Mouse (Mus musculus) telencephalon, adult 2 months (tissue): Measurements from ENCODE around the gene Bysl.

ENCODE experiments used
- DNase-seq: peaks from one replicate; pipeline ENCODE4 v3.0.0-alpha.2; 2011; ENCODE audit warnings: low read depth, low spot score

Gene Bysl

DNA sequence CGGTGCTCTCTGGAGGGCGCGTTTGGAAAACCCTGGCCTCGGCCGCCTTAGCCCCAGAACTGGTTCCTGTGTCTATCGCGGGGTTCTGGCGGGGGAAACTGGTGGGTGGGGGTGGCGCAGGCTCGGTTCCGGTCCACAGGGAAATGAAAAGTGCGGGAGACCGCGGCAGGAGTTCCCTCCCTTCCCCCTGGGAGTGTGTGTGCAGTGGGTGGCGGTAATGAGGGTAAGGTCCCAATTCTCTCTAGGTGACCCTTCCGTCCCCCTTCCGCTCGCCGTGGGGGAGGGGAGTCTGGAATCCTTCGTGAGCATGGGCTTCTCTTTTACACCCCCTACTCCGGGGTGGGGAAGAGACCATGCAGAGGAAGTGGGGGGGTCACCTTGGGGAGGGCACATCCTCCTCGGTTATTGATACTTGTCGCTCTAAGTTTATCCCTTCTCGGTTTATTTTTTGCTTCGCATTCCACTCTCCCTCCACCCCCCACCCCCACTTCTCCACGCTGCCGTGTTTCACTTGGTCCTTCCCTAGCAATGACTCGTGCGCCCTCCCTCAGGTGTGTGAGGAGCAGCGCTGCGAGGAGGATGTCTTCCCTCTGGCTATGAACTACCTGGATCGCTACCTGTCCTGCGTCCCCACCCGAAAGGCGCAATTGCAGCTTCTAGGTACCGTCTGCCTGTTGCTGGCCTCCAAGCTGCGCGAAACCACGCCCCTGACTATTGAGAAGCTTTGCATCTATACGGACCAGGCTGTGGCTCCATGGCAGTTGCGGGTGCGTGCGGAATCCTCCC is 16.9 kb downstream of the Bysl start:
- no peak for DNase-seq

DNA sequence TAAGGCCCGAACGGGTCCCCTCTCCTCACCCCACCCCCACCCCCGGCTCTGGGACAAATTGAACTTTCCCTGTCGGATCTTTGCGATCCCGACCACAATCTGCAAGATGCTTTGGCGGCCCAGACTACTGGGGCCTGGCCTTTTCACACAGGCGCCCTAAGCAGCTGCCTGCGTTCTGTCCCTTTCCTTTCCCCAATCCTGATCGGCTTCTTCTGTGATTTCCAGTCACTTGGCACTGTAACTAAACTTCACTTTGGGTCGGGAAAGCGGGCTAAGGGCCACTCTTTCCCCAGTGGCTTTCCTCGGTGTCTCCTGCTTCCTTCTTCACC is 17.5 kb downstream of the Bysl start:
- no peak for DNase-seq

- peak; percentile 64 for DNase-seq
Measured at GRCm38 (mm10) chr17:47593215-47593853, 18.0 kb downstream of the Bysl start.

- no peak for DNase-seq
Measured at GRCm38 (mm10) chr17:47591073-47591472, 20.2 kb downstream of the Bysl start.

DNA sequence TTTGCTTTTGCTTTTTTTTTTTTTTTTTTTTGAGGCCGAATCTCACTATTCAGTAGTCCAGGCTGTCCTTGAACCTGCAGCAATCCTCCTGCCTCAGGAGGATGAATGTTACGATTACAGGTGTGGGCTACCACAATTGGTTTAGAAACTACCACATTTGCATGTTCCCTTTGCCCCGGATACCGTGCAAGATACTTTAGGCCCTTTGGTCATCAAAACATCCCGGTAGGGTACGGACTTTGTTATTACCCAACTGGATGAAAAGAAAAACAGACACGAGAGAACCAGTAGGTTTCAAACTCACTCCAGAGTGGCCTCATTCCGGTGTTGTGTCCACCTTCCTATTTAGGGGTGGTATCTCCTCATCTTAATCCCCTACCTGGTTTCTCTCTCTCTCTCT is 22.8 kb downstream of the Bysl start:
- no peak for DNase-seq

DNA sequence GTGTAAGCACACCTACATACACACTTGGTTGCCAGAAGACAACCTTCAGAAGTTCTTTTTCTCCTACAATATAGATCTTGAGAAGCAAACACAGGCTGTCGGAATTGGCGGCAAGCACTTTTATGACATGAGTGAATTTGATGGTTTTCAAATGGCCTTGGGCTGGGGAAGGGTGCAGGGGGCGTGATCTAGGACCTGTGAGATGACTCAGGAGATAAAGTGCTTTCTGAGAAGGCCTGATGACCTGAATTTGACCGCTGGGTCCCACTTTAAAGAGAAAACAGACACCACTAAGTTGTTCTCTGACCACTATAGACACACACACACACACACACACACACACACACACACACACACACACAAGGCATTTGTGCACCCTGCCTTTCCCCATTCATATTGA is 30.3 kb downstream of the Bysl start:
- DNase-seq = no peak

- DNase-seq = no peak
Measured at GRCm38 (mm10) chr17:47578655-47579054, 32.6 kb downstream of the Bysl start.

DNA sequence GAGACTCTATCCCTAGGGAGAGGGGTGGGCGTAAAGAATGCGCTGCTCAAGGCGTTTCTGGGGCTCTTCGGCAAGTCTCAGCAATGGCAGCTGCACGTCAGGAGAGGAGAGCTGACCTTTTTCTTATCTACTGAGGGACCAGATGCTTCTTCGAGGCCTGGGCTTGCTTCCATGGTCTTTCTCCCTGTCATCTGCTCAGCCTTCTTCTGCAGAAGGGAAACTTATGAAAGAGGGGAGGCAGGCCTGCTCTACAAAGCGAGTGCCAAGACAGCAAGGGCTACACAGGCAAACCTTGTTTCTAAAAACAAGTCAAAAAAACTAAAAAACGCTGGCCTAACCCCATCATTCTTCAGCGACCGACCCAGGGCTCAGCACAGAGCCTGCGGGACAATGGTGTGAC is 36.5 kb downstream of the Bysl start:
- DNase-seq = no peak

GRCm38 (mm10) chr17:47574028-47574427 is 37.3 kb downstream of the Bysl start:
- no peak for DNase-seq

DNA sequence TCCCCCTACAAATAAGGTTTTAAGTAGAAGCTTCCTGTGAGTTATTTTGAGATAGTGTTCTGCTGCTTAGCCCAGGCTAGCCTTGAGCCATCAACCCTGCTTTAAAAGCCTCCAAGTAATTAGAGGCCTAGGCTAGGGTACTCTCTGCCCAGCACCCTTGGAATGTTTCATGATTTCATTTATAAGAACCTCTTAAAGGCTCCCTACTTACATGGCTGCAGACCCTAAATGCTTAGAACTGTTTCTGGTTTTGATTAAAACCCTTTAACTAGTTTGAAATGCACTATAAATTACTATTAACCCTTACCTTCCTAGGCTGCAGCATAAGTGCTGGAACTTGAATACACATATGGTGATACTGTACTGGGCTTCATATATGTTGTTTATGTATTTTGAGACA is 38.9 kb downstream of the Bysl start:
- no peak for DNase-seq

DNA sequence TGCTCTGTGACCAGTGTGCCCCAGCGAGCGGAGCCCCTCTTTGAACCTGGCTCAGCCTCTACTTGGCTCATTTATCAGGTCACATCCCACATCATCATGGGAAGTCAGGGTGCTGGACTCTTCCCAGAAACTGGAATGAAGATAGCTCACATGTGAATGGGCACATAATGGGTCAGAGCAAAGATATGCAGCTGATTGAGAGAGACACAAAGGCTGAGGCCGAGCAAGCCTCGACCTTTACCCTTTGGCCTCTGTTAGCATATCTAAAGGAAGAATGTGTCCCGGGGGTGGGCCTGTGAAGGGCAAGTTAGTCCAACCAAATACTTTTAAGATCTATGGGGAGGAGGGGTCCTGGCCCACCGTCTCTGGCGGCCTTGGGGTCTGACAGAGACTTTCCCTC is 39.7 kb downstream of the Bysl start:
- DNase-seq = no peak

DNA sequence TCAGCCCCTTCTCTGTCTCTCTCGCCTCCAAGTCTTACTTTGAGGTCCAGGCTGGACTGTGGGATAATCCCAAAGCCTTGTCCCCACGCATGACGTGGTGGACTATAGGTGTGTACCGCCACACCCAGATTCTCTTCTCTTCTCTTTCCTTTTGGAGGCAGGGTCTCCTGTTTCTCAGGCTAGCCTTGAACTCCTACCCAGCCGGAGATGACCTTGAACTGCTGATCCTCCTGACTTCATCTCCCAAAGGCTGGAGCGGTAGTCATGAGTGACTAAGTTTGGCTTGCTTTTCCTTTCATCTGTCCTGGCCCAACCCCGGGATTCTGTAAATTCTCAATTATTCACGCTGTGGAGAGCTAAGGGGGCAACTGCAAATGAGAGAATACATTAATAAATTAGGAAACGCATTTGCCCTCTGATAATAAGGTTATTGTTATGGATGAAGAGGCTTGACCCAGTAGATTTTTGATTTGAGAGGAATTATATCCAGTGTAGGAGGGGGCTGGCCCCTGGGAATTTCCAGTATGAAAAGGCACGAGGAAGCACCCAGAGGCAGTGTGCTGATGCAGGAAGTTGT is 42.3 kb downstream of the Bysl start:
- no peak for DNase-seq

GRCm38 (mm10) chr17:47568389-47568788 is 42.9 kb downstream of the Bysl start:
- no peak for DNase-seq

DNA sequence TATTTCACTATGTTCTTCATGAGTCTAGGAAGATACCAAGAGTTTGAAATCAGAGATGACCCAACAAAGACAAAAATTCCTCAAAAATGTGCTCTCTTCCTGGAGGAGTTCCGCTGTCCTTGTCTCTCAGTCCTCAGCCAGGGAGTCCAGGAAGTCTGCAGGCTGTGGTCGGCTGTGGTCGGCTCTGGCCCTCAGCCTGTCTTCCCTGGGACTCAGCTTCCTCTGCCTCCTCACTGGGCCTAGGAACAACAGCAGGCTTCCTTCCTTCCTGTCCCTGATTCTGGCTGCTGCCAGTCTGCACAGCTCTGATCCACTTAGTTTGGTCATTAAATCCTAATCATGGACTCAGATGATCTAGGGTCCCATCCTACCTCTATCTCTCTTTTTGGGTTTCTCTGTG is 44.0 kb downstream of the Bysl start:
- DNase-seq = no peak

DNA sequence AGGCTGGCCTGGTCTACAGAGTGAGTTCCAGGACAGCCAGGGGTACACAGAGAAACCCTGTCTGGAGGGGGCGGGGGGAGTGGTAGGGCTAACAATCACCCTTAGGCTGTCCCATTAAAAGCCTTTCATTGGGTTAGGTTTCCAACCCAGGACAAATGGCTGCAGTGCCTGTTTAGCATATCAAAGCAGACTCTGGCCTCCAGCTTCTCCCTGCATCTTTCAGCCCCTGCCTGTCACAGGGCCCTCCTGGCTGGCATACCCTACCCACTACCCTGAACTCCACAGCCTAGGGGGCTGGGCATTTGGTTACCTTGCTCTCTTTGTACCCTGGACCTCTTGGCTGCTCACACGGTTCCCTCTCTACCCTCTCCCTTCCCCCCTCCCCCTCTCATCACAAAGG is 45.2 kb downstream of the Bysl start:
- no peak for DNase-seq

DNA sequence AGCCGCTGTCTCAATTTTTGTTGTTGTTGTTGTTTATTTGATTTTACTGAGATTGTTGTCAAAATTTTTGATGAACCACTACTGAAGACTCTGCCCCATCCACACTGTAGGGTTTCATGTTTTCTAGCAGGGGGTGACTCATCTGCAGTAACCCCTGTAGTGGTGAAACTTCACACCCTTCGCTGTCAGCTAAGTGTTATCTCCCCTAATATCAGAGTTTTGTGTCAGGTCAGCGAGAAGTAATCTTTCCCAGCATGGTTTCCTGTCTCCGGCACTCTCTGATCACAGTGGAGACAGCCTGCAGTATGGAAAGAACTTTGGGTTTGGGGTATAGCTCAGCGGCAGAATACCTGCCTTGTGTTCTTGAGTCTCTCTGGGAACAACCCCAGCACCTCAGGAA is 46.7 kb downstream of the Bysl start:
- no peak for DNase-seq

- no peak for DNase-seq
Measured at GRCm38 (mm10) chr17:47562875-47563274, 48.4 kb downstream of the Bysl start.

GRCm38 (mm10) chr17:47559726-47560125 is 51.6 kb downstream of the Bysl start:
- DNase-seq = no peak

DNA sequence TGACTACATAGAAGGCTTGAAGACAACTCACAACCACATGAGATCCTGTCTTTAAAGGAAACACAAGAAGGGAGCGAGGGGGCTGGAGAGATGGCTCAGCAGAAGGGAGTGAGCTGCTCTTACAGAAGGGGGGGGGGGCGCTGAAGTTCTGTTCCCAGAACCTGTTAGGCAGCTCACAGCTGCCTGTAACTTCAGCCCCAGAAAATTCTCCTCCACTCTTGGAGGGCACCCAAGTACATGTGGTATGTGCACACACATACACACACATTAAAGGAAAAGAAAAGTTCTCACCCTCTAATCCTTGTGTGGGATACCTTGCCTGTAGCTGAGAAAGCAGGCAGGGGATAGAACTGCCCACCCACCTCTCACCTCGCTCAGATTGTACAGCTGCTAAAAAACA is 54.1 kb downstream of the Bysl start:
- DNase-seq = peak; percentile 11

DNA sequence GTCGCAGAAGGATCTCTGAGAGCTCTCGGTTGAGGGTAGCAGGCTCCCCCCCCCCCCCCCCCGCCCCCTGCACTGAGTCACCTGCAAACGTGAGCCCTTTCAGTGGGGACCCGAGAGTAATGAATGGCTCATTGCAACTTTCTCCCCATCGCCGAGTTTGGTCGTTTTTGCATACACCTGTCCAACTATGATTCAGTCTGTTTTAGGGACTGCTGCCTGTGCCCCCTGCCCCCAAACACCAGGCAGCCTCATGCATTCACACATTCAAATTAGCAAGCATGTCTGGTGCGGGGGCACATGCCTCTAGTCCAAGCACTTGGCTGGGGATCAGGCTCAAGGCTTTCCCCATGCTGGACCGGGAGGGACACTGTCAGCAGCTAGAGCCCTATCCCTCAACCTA is 56.7 kb downstream of the Bysl start:
- DNase-seq = no peak

DNA sequence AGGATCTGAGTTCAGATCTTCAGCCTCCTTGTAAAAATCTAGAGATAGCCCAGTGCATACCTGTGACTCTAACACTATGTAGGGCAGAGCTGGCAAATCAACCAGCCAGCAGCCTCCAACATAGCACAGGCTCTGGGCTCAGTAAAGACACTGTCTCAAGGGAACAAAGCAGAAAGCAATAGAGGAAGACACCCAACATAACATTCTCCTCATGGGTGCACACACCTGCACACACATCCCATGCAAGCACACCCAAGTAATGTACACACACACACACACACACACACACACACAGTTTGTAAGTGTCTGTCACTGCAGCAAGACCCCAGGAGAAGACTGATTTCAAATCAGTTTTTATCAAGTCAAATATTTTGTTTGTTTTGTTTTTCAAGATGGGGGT is 58.3 kb downstream of the Bysl start:
- no peak for DNase-seq

- DNase-seq = no peak
Measured at GRCm38 (mm10) chr17:47551049-47551448, 60.2 kb downstream of the Bysl start.
